Mouse (Mus musculus) G1E (cell line): Measurements from ENCODE around the gene Kif11.

Experiments used
- CTCF ChIP-seq: IDR thresholded peaks from 2 replicates; pipeline ENCODE4 v1.5.1; 2012; ENCODE audit warnings: low read depth, low read length, inconsistent platforms, mixed read lengths
- GATA1 ChIP-seq: IDR thresholded peaks from 2 replicates; pipeline ENCODE4 v1.6.1; 2012; ENCODE audit warnings: borderline replicate concordance, low read length, inconsistent platforms, mixed read lengths
- GATA2 ChIP-seq: IDR thresholded peaks from 2 replicates; pipeline ENCODE4 v1.6.1; 2012; ENCODE audit warnings: low read depth, low read length, inconsistent platforms, borderline replicate concordance
- POLR2AphosphoS5 ChIP-seq: IDR thresholded peaks from 2 replicates; pipeline ENCODE4 v1.6.1; 2012; ENCODE audit warnings: low read depth, low read length, inconsistent platforms; ENCODE audit not compliant: insufficient replicate concordance

GRCm38 (mm10) chr19:37436514-37437288 is 60.5 kb downstream of the Kif11 start:
- no peak for TF ChIP-seq CTCF
- TF ChIP-seq GATA1 = no peak
- no peak for TF ChIP-seq GATA2
- TF ChIP-seq POLR2AphosphoS5 = no peak
